Mouse (Mus musculus): ENCODE measurements around the gene Wbp1. TPM values are rescaled to one million over a fixed set of nuclear protein-coding genes. Genes with fewer than 3 reads are reported as not detected.
"Not testable (repeated sequence)": the region's sequence is repeated elsewhere in the genome, so short reads cannot be mapped to it uniquely, and the experiment has no call there.

Gene Wbp1
- polyA plus RNA-seq, 1 experiment from 2014 or later, result 83.8 TPM

- WGBS, result under 1% methylated on average over 49 of the region's 49 CpGs
Observed at GRCm38 (mm10) chr6:83161921-83162641, 40.7 kb upstream of the Wbp1 start.

GRCm38 (mm10) chr6:83161442-83161841 is 40.1 kb upstream of the Wbp1 start:
- no peaks in the 10 kb centered on the region for H3K9me3 ChIP-seq (ENCODE audit: control insufficient read depth, low read length)
- H3K9ac ChIP-seq (ENCODE audit: low read length), result 0 out of 2 replicates have a peak overlapping the region, but pooled peaks have one; percentile 35
- peak overlapping the region; percentile 83 for H3K4me2 ChIP-seq (ENCODE audit: low read length)
- WGBS, result 9% methylated on average over 19 of the region's 19 CpGs
- peaks cover 18% of the 10 kb centered on the region for H3K4me1 ChIP-seq (replicated peaks; ENCODE audit: control insufficient read depth, insufficient read depth, low read length)
- H3K36me3 ChIP-seq (ENCODE audit: control insufficient read depth, insufficient read depth, low read length), result no peaks in the 10 kb centered on the region
- no peak for ATAC-seq (replicated peaks; ENCODE audit: low FRiP score, low TSS enrichment, low read depth)
- DNase-seq (ENCODE audit: low spot score), result peak; percentile 57
- H3K27me3 ChIP-seq (replicated peaks; ENCODE audit: control insufficient read depth, insufficient read depth, low read length), result peaks cover 27% of the 10 kb centered on the region
- peak overlapping the region; percentile 42 for H3K4me3 ChIP-seq (ENCODE audit: low read depth, low read length)
- H3K27ac ChIP-seq (ENCODE audit: low read depth), result no peak overlapping the region

More at GRCm38 (mm10) chr6:83161921-83162641, 40.7 kb upstream of the Wbp1 start:
- 0 out of 2 replicates have a peak, but pooled peaks have one; percentile 24 for ATAC-seq (replicated peaks; ENCODE audit: low FRiP score, low TSS enrichment, low read depth)
- Histone ChIP-seq H3K9me3 (ENCODE audit: control insufficient read depth, low read length) (no peaks in the 10 kb centered on the region), H3K4me3 (ENCODE audit: low read depth, low read length) (peak overlapping the region; percentile 42), H3K4me1 (replicated peaks; ENCODE audit: control insufficient read depth, insufficient read depth, low read length) (peaks cover 24% of the 10 kb centered on the region), H3K27me3 (replicated peaks; ENCODE audit: control insufficient read depth, insufficient read depth, low read length) (peaks cover 27% of the 10 kb centered on the region), H3K36me3 (ENCODE audit: control insufficient read depth, insufficient read depth, low read length) (no peaks in the 10 kb centered on the region), H3K4me2 (ENCODE audit: low read length) (peak overlapping the region; percentile 83), H3K27ac (ENCODE audit: low read depth) (no peak overlapping the region), H3K9ac (ENCODE audit: low read length) (peak overlapping the region; percentile 35)
- peak; percentile 75 for DNase-seq (ENCODE audit: low spot score)

GRCm38 (mm10) chr6:83159456-83159855 is 38.1 kb upstream of the Wbp1 start:
- H3K4me2 ChIP-seq (ENCODE audit: low read length); H3K4me3 ChIP-seq (ENCODE audit: low read depth, low read length); ATAC-seq (replicated peaks; ENCODE audit: low FRiP score, low TSS enrichment, low read depth); H3K27ac ChIP-seq (ENCODE audit: low read depth); DNase-seq (ENCODE audit: low spot score); H3K9me3 ChIP-seq (ENCODE audit: control insufficient read depth, low read length); H3K9ac ChIP-seq (ENCODE audit: low read length); H3K36me3 ChIP-seq (ENCODE audit: control insufficient read depth, insufficient read depth, low read length): not testable (repeated sequence)
- WGBS, result 38% methylated on average over 3 of the region's 3 CpGs
- Histone ChIP-seq H3K4me1 (replicated peaks; ENCODE audit: control insufficient read depth, insufficient read depth, low read length) (peaks cover 20% of the 10 kb centered on the region), H3K27me3 (replicated peaks; ENCODE audit: control insufficient read depth, insufficient read depth, low read length) (peaks cover 27% of the 10 kb centered on the region)

GRCm38 (mm10) chr6:83156259-83156684 is 34.9 kb upstream of the Wbp1 start, which contains the start of the genes Wdr54 and 1700003E16Rik:
Gene Wdr54 (minus strand): TSS chr6:83156397.
Gene 1700003E16Rik (plus strand): TSS chr6:83156404.
- no peaks in the 10 kb centered on the region for H3K9me3 ChIP-seq (ENCODE audit: control insufficient read depth, low read length)
- H3K36me3 ChIP-seq (ENCODE audit: control insufficient read depth, insufficient read depth, low read length), result peaks cover 12% of the 10 kb centered on the region; the same call in 1 of the 2 replicates
- H3K9ac ChIP-seq (ENCODE audit: low read length), result peak within 1 kb of the TSS; percentile 49
- H3K27me3 ChIP-seq (replicated peaks; ENCODE audit: control insufficient read depth, insufficient read depth, low read length), result peaks cover 13% of the 10 kb centered on the region
- ATAC-seq (replicated peaks; ENCODE audit: low FRiP score, low TSS enrichment, low read depth), result peak; percentile 84
- peak within 1 kb of the TSS; percentile 52 for H3K4me3 ChIP-seq (ENCODE audit: low read depth, low read length)
- peak within 1 kb of the TSS; percentile 84 for H3K4me2 ChIP-seq (ENCODE audit: low read length)
- no peak within 1 kb of the TSS for H3K27ac ChIP-seq (ENCODE audit: low read depth)
- peaks cover 6% of the 10 kb centered on the region for H3K4me1 ChIP-seq (replicated peaks; ENCODE audit: control insufficient read depth, insufficient read depth, low read length)
- peak; percentile 86 for DNase-seq (ENCODE audit: low spot score)
- WGBS, result 2% methylated on average over 32 of the region's 32 CpGs

GRCm38 (mm10) chr6:83155552-83156238 is 34.3 kb upstream of the Wbp1 start:
- peak overlapping the region; percentile 49 for H3K9ac ChIP-seq (ENCODE audit: low read length)
- ATAC-seq (replicated peaks; ENCODE audit: low FRiP score, low TSS enrichment, low read depth) (peak; percentile 20; the same call in 1 of the 2 replicates), DNase-seq (ENCODE audit: low spot score) (no peak)
- H3K4me1 ChIP-seq (replicated peaks; ENCODE audit: control insufficient read depth, insufficient read depth, low read length), result peaks cover 6% of the 10 kb centered on the region
- H3K27me3 ChIP-seq (replicated peaks; ENCODE audit: control insufficient read depth, insufficient read depth, low read length), result peaks cover 7% of the 10 kb centered on the region
- WGBS, result 7% methylated on average over 23 of the region's 23 CpGs
- peak overlapping the region; percentile 52 for H3K4me3 ChIP-seq (ENCODE audit: low read depth, low read length)
- peak overlapping the region; percentile 84 for H3K4me2 ChIP-seq (ENCODE audit: low read length)
- no peaks in the 10 kb centered on the region for H3K9me3 ChIP-seq (ENCODE audit: control insufficient read depth, low read length)
- H3K27ac ChIP-seq (ENCODE audit: low read depth), result no peak overlapping the region
- peaks cover 17% of the 10 kb centered on the region; the same call in 1 of the 2 replicates for H3K36me3 ChIP-seq (ENCODE audit: control insufficient read depth, insufficient read depth, low read length)

- ATAC-seq (replicated peaks; ENCODE audit: low FRiP score, low TSS enrichment, low read depth) (no peak), DNase-seq (ENCODE audit: low spot score) (no peak)
- Histone ChIP-seq H3K4me3 (ENCODE audit: low read depth, low read length) (no peak overlapping the region), H3K4me1 (replicated peaks; ENCODE audit: control insufficient read depth, insufficient read depth, low read length) (peaks cover 6% of the 10 kb centered on the region), H3K27ac (ENCODE audit: low read depth) (no peak overlapping the region), H3K9ac (ENCODE audit: low read length) (no peak overlapping the region), H3K36me3 (ENCODE audit: control insufficient read depth, insufficient read depth, low read length) (peaks cover 36% of the 10 kb centered on the region), H3K9me3 (ENCODE audit: control insufficient read depth, low read length) (no peaks in the 10 kb centered on the region), H3K4me2 (ENCODE audit: low read length) (no peak overlapping the region), H3K27me3 (replicated peaks; ENCODE audit: control insufficient read depth, insufficient read depth, low read length) (no peaks in the 10 kb centered on the region)
- 74% methylated on average over 5 of the region's 5 CpGs for WGBS
Observed at GRCm38 (mm10) chr6:83153485-83153884, 32.1 kb upstream of the Wbp1 start.

- no peak overlapping the region for H3K4me2 ChIP-seq (ENCODE audit: low read length)
- 82% methylated on average over 12 of the region's 12 CpGs for WGBS
- no peak for ATAC-seq (replicated peaks; ENCODE audit: low FRiP score, low TSS enrichment, low read depth)
- H3K4me3 ChIP-seq (ENCODE audit: low read depth, low read length), result no peak overlapping the region
- H3K36me3 ChIP-seq (ENCODE audit: control insufficient read depth, insufficient read depth, low read length), result peaks cover 39% of the 10 kb centered on the region
- no peaks in the 10 kb centered on the region for H3K9me3 ChIP-seq (ENCODE audit: control insufficient read depth, low read length)
- DNase-seq (ENCODE audit: low spot score), result no peak
- peaks cover 6% of the 10 kb centered on the region for H3K4me1 ChIP-seq (replicated peaks; ENCODE audit: control insufficient read depth, insufficient read depth, low read length)
- H3K9ac ChIP-seq (ENCODE audit: low read length), result no peak overlapping the region
- no peak overlapping the region for H3K27ac ChIP-seq (ENCODE audit: low read depth)
- no peaks in the 10 kb centered on the region for H3K27me3 ChIP-seq (replicated peaks; ENCODE audit: control insufficient read depth, insufficient read depth, low read length)
Observed at GRCm38 (mm10) chr6:83153038-83153437, 31.7 kb upstream of the Wbp1 start.

- 38% methylated on average over 8 of the region's 8 CpGs for WGBS
- Histone ChIP-seq H3K27me3 (replicated peaks; ENCODE audit: control insufficient read depth, insufficient read depth, low read length) (no peaks in the 10 kb centered on the region), H3K27ac (ENCODE audit: low read depth) (no peak overlapping the region), H3K9me3 (ENCODE audit: control insufficient read depth, low read length) (no peaks in the 10 kb centered on the region), H3K4me1 (replicated peaks; ENCODE audit: control insufficient read depth, insufficient read depth, low read length) (peaks cover 6% of the 10 kb centered on the region), H3K4me3 (ENCODE audit: low read depth, low read length) (no peak overlapping the region), H3K4me2 (ENCODE audit: low read length) (no peak overlapping the region), H3K36me3 (ENCODE audit: control insufficient read depth, insufficient read depth, low read length) (peaks cover 52% of the 10 kb centered on the region), H3K9ac (ENCODE audit: low read length) (no peak overlapping the region)
- DNase-seq (ENCODE audit: low spot score), result no peak
- no peak for ATAC-seq (replicated peaks; ENCODE audit: low FRiP score, low TSS enrichment, low read depth)
Observed at GRCm38 (mm10) chr6:83151721-83152120, 30.4 kb upstream of the Wbp1 start.

All from intestine, embryonic 14.5 days (tissue).